Mouse (Mus musculus) heart, embryonic 15.5 days (tissue): ENCODE results near the gene Fbxo21. TPM values are rescaled to one million over a fixed set of nuclear protein-coding genes. Genes with fewer than 3 reads are reported as not detected.

ENCODE experiments used
- ATAC-seq: fragments of 200-750 bp; cut with Nextera tagmentation; replicated peaks from 2 replicates; pipeline ENCODE4 v1.8.0; 2017; ENCODE audit warnings: low read depth, moderate TSS enrichment; ENCODE audit not compliant: insufficient number of reproducible peaks, insufficient read depth, low FRiP score
- H3K27ac ChIP-seq: fragments of 300-500 bp; sonication (generic); 2 replicates; pipeline ENCODE4 v1.5.1; 2015; ENCODE audit warnings: mild to moderate bottlenecking, inconsistent platforms
- H3K27me3 ChIP-seq: fragments of 300-500 bp; sonication (generic); 2 replicates; pipeline ENCODE4 v1.6.1; 2015; ENCODE audit warnings: inconsistent platforms
- H3K36me3 ChIP-seq: fragments of 300-500 bp; sonication (generic); 2 replicates; pipeline ENCODE4 v1.6.1; 2015; ENCODE audit warnings: mild to moderate bottlenecking, inconsistent platforms
- H3K4me1 ChIP-seq: fragments of 300-500 bp; sonication (generic); replicated peaks from 2 replicates; pipeline ENCODE4 v1.6.1; 2015; ENCODE audit warnings: inconsistent platforms
- H3K4me2 ChIP-seq: fragments of 300-500 bp; sonication (generic); 2 replicates; pipeline ENCODE4 v1.6.1; 2015; ENCODE audit warnings: inconsistent platforms, mild to moderate bottlenecking, moderate library complexity
- H3K4me3 ChIP-seq: fragments of 300-500 bp; sonication (generic); 2 replicates; pipeline ENCODE4 v1.5.1; 2015; ENCODE audit warnings: mild to moderate bottlenecking, inconsistent platforms
- H3K9ac ChIP-seq: fragments of 300-500 bp; sonication (generic); 2 replicates; pipeline ENCODE4 v1.6.1; 2015; ENCODE audit warnings: mild to moderate bottlenecking, inconsistent platforms
- H3K9me3 ChIP-seq: fragments of 300-500 bp; sonication (generic); replicated peaks from 2 replicates; pipeline ENCODE4 v1.6.1; 2016; ENCODE audit warnings: inconsistent platforms
- WGBS: fragments of 180-500 bp; shearing (Covaris S2); methylation state at CpG from one replicate; pipeline ENCODE4 v1.1.7; 2015; ENCODE audit warnings: mixed read lengths; 5-methylcytosine and 5-hydroxymethylcytosine counted together
- polyA plus RNA-seq: library from polyadenylated mRNA; unstranded; fragments of >200 nt; fragmentation: Nextera tagmentation; extraction: Ambion mirVana; gene quantifications from 2 replicates; pipeline ENCODE4 v1.2.1, GENCODE M21; 2015

The Fbxo21 gene
- polyA plus RNA-seq, 1 experiment from 2014 or later = 44.8 TPM

DNA sequence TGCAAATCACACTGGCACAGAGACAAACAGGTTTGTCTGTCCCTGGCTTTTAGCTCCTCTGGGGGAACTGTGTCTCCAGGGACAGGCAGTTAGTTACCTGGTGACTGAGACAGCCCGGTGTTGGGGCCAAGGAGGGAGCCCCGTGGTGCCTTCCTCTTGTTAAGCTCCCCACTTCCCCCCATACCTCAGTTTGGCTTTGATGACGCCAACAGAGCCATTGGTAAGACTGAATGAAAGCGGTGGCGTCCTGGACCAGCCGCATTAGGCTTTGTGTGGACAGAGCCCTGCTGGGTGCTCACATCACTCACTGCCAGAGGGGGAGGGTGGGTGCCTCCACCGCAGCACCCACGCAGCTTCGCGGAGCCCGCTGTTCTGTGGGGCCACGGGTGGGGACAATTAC lies 49.4 kb downstream of the Fbxo21 start:
- no peak for ATAC-seq
- Histone ChIP-seq H3K27me3 (peaks cover 52% of the 10 kb centered on the region), H3K27ac (no peak overlapping the region), H3K36me3 (no peaks in the 10 kb centered on the region), H3K9me3 (no peaks in the 10 kb centered on the region), H3K4me3 (no peak overlapping the region), H3K4me1 (peaks cover 43% of the 10 kb centered on the region), H3K4me2 (peak overlapping the region; percentile 97; the same call in 1 of the 2 replicates), H3K9ac (no peak overlapping the region)
- WGBS = 13% methylated on average over 12 of the region's 12 CpGs

DNA sequence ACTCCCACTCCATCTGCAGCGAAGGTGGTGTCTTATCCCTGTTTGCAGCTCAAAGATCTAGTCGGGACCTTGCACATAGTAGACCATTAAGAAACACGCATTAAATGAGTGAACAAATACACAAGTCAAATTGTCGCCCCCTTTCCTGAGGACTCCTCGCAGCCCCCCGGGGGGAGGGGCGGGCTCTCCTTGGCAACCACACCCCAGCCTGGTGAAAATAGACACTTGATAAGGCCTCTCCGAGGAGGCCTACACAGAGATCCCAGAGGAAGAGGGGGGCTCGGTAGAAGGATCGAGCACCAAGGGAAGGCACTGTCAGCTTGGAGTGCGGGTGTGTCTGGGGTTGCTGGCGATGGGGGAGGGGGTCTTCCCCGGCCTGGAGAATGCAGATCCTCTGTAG lies 49.8 kb downstream of the Fbxo21 start:
- H3K4me1 ChIP-seq = peaks cover 46% of the 10 kb centered on the region
- no peak overlapping the region for H3K27ac ChIP-seq
- 4% methylated on average over 13 of the region's 13 CpGs for WGBS

DNA sequence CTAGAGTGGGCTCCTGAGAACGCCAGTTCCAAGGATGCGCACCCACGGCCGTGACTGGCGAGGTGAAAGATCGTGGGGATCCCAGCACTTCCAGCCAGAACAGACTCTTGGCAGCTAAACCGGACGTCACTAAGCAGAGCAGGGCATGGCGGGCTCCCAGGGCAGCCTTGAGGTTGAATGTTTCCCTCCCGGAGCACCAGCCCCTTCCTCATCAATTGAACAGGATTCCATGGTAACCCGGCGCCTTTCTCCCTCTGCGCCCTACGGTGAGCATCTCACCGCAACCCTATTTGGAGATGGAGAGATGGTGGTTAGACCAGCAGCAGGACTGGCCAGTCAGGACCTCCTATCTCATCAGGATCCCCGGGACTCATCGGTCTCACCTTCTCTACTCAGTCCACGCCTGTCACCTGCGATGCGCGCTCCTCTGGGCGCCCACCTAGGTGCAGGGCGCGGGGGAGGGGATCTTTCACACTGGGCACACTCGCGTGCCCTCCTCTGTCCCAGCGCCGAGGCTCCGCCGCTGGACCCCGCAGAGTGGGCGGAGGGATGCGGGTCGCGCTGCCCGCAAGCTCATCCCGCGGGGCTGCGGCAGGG lies 50.7 kb downstream of the Fbxo21 start:
- H3K9ac ChIP-seq = peak overlapping the region; percentile 48
- peaks cover 52% of the 10 kb centered on the region for H3K27me3 ChIP-seq
- peaks cover 46% of the 10 kb centered on the region for H3K4me1 ChIP-seq
- H3K4me3 ChIP-seq = peak overlapping the region; percentile 62
- H3K27ac ChIP-seq = no peak overlapping the region
- under 1% methylated on average over 39 of the region's 39 CpGs for WGBS
- H3K9me3 ChIP-seq = no peaks in the 10 kb centered on the region
- no peaks in the 10 kb centered on the region for H3K36me3 ChIP-seq
- H3K4me2 ChIP-seq = peak overlapping the region; percentile 97
- no peak for ATAC-seq

More for the DNA sequence above, 49.8 kb downstream of the Fbxo21 start:
- H3K4me2 ChIP-seq = peak overlapping the region; percentile 97
- no peak overlapping the region for H3K9ac ChIP-seq
- H3K4me3 ChIP-seq = peak overlapping the region; percentile 62; the same call in 1 of the 2 replicates
- H3K9me3 ChIP-seq = no peaks in the 10 kb centered on the region
- H3K27me3 ChIP-seq = peaks cover 52% of the 10 kb centered on the region
- no peak for ATAC-seq
- no peaks in the 10 kb centered on the region for H3K36me3 ChIP-seq

DNA sequence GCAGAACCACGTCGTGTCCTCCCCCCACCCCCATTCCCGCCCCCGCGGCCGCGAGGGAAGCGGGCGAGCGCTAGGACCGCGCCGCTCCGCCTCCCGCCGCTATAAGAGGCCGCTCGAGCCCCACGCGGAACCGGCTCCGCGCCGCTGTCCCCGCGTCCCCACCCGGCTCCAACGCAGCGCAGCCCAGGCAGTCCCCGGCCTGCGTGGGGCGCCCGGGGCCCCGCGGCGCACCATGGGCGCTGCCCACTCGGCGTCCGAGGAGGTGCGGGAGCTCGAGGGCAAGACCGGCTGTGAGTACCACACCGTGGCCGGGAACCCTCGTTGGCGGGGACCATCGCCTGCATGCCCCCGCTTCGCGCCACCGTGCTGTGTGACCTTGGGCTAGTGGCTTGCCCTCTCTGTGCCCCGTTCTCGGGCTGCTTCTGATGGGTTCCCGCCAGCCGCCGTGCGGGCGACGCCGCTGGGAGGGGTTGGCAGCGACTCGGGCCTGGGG lies 51.2 kb downstream of the Fbxo21 start, which contains the start of gene Tesc:
TSS of gene Tesc (plus strand) at position 46 of the 493 bp plus-strand sequence.
- Histone ChIP-seq H3K9ac (peak within 1 kb of the TSS; percentile 48), H3K4me1 (peaks cover 46% of the 10 kb centered on the region), H3K9me3 (no peaks in the 10 kb centered on the region), H3K36me3 (no peaks in the 10 kb centered on the region), H3K27me3 (peaks cover 52% of the 10 kb centered on the region), H3K4me2 (peak within 1 kb of the TSS; percentile 97), H3K4me3 (peak within 1 kb of the TSS; percentile 62), H3K27ac (no peak within 1 kb of the TSS)
- no peak for ATAC-seq
- WGBS = under 1% methylated on average over 61 of the region's 63 CpGs

DNA sequence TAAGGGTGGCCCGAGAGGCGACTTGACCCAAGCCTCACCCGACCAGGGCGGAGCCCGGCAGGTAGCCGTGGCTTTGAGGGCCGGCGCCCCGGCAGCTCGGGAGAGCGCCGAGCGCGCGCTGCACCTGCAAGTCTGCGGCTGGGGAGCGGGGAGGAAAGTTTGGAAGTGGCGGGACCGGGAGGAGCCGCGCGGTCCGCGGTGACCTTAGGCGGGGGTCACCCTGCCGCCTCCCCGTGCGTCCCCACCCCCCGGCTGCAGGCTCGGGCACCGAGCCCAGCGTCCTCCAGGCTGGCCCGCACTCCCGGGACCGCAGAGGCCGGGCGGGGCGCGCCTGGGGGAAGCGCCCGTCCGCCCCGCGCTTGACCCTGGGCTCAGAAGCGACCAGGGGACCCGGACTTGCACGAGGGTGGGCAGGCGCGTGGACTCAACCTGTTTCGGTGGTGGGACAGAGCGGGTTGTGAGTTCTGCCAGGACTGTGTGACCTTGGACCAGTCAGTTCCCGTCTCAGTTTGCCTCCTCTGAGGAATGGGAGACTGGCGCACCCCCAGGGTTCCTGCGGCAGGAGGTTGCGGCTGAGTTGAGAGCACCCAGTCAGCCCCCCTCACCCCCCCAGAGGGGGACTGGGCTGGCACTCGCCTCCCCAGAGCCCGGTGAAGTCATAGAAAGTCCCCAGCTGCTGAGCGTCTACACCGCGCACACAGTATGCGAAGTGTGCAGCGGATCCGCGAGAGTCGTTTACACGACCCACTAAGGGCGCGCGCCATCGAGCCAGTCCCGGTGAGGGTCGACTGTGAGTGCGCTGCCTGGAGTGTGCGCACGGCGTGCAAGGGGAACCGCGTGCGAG lies 51.9 kb downstream of the Fbxo21 start:
- Histone ChIP-seq H3K9ac (peak overlapping the region; percentile 48), H3K9me3 (no peaks in the 10 kb centered on the region), H3K4me1 (peaks cover 46% of the 10 kb centered on the region), H3K4me2 (peak overlapping the region; percentile 97), H3K27ac (no peak overlapping the region), H3K27me3 (peaks cover 52% of the 10 kb centered on the region), H3K4me3 (peak overlapping the region; percentile 62), H3K36me3 (no peaks in the 10 kb centered on the region)
- 2% methylated on average over 73 of the region's 79 CpGs for WGBS
- ATAC-seq = no peak; the same call in 1 of the 2 replicates

DNA sequence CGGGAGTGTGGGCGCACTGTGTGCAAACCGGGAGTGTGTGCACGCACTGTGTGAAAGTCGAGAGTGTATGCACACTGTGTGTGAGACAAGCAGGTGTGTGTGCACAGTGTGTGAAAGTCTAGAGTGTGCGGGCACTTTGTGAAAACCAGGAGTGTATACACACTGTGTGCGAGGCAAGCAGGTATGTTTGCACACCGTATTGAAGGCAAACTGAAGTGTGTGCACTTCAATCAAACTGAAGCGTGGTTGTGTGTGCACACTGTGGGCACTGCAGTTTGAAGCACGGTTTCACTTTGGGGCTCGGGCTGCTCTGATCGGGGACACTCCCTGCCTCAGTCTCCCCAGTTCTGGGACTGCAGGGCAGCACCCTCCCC lies 52.5 kb downstream of the Fbxo21 start:
- ATAC-seq = no peak
- no peaks in the 10 kb centered on the region for H3K9me3 ChIP-seq
- peak overlapping the region; percentile 62 for H3K4me3 ChIP-seq
- peak overlapping the region; percentile 97 for H3K4me2 ChIP-seq
- peaks cover 51% of the 10 kb centered on the region for H3K4me1 ChIP-seq
- H3K9ac ChIP-seq = 0 out of 2 replicates have a peak overlapping the region, but pooled peaks have one; percentile 32
- no peak overlapping the region for H3K27ac ChIP-seq
- WGBS = 6% methylated on average over 12 of the region's 12 CpGs
- H3K36me3 ChIP-seq = no peaks in the 10 kb centered on the region
- peaks cover 52% of the 10 kb centered on the region for H3K27me3 ChIP-seq

DNA sequence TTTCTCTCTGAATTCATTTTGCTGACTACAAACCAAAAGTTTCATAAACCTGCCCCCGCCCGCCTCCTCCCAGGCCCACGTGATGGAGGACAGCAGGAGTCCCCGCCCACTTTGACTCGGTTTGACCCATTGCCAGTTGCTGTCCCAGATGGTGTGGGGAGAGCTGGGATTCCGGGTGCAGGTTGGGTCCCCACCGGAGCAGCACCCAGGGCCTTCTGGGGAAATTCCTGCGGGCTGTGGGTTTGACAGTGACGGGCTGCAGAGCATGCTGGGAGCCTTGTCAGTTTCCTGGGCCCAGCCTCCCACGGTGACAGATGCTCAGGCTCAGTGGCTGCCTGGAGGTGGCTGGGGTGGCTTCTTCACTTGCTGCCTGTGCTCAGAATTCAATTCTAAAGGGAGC lies 52.9 kb downstream of the Fbxo21 start:
- peaks cover 52% of the 10 kb centered on the region for H3K27me3 ChIP-seq
- H3K4me2 ChIP-seq = peak overlapping the region; percentile 97
- H3K4me1 ChIP-seq = peaks cover 51% of the 10 kb centered on the region
- H3K36me3 ChIP-seq = no peaks in the 10 kb centered on the region
- peak overlapping the region; percentile 62 for H3K4me3 ChIP-seq
- WGBS = 2% methylated on average over 10 of the region's 10 CpGs
- 0 out of 2 replicates have a peak overlapping the region, but pooled peaks have one; percentile 32 for H3K9ac ChIP-seq
- H3K9me3 ChIP-seq = no peaks in the 10 kb centered on the region
- no peak overlapping the region for H3K27ac ChIP-seq
- no peak for ATAC-seq

DNA sequence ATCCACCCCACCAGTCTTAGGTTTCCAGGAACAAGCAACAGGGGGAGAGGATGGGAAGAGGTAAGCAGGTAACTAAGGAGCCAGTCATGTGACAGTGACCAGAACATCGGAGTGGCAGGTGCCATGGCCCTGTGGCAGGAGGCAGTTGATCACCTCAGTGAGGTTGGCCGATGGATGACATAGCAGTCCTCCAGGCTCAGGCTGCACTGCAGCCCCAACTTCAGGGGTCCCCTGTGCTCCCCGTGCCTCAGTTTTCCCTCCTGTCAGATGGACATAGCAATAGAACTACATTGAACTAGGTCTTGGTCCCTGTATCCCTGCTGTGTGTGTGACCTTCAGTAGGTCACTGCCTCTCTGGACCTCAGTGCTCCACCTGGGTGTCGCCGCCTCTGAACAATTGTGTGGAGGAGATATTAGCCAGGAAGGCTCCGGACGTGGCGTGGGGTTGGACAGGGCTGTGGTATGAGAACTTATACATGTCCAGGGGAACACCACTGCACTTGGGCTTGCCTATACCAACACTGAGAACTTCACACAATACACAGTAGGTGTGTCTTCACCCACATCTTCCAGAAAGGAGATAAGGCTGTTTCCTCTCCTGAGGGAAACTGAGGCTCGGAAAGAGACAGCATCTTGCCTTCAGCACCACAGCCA lies 53.6 kb downstream of the Fbxo21 start:
- Histone ChIP-seq H3K27ac (no peak overlapping the region), H3K4me3 (no peak overlapping the region; the same call in 1 of the 2 replicates), H3K4me1 (peaks cover 51% of the 10 kb centered on the region), H3K9me3 (no peaks in the 10 kb centered on the region), H3K4me2 (no peak overlapping the region), H3K27me3 (peaks cover 51% of the 10 kb centered on the region), H3K36me3 (no peaks in the 10 kb centered on the region), H3K9ac (no peak overlapping the region)
- WGBS = 85% methylated on average over 9 of the region's 9 CpGs
- no peak for ATAC-seq

DNA sequence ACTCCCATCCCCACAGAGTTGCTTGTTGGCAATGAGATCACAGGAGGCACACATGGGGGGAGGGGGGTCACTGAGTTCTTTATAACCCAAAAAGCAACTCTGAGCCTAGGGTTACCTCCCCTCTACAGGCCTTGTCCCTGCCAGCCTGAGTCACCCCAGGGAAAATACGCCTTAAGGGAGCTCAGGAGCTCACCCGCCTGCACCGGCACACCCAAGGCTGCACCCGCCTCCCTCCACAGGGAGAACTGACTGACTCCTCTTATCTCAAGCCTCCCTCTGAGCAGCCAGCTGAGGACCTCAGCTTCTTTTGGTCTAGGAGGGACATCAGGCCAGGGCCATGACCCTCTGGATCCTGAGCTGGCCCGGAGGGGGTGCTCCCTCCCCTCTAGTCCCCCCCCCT lies 54.5 kb downstream of the Fbxo21 start:
- no peaks in the 10 kb centered on the region for H3K36me3 ChIP-seq
- H3K9ac ChIP-seq = no peak overlapping the region
- H3K9me3 ChIP-seq = no peaks in the 10 kb centered on the region
- WGBS = 37% methylated on average over 5 of the region's 5 CpGs
- H3K4me1 ChIP-seq = peaks cover 48% of the 10 kb centered on the region
- peaks cover 42% of the 10 kb centered on the region for H3K27me3 ChIP-seq
- no peak overlapping the region for H3K4me3 ChIP-seq
- no peak for ATAC-seq
- no peak overlapping the region for H3K27ac ChIP-seq
- no peak overlapping the region for H3K4me2 ChIP-seq

DNA sequence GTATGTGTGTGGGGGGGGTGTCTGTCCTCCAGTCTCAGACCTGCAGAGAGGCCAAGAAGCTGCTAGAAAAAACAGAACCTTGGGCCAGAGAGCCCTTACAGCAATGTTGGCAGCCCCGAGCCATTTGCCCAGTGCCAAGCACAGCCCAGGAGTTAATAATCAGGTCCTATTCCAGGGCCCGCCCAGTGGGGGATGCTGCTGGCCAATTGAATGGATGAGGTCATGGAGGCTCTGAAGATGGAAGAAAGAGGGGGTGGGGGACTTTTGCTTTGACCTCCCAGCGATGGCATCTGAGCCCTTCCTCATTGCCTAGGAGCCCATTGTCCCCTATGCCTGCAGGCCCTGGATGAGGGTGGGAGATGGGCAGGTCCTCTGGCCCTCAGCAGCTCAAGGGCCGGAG lies 55.0 kb downstream of the Fbxo21 start:
- H3K27ac ChIP-seq = no peak overlapping the region
- H3K36me3 ChIP-seq = no peaks in the 10 kb centered on the region
- WGBS = 59% methylated on average over 4 of the region's 4 CpGs
- H3K4me2 ChIP-seq = no peak overlapping the region
- no peak for ATAC-seq
- no peaks in the 10 kb centered on the region for H3K9me3 ChIP-seq
- no peak overlapping the region for H3K9ac ChIP-seq
- H3K4me3 ChIP-seq = no peak overlapping the region
- H3K4me1 ChIP-seq = peaks cover 43% of the 10 kb centered on the region
- H3K27me3 ChIP-seq = peaks cover 38% of the 10 kb centered on the region

DNA sequence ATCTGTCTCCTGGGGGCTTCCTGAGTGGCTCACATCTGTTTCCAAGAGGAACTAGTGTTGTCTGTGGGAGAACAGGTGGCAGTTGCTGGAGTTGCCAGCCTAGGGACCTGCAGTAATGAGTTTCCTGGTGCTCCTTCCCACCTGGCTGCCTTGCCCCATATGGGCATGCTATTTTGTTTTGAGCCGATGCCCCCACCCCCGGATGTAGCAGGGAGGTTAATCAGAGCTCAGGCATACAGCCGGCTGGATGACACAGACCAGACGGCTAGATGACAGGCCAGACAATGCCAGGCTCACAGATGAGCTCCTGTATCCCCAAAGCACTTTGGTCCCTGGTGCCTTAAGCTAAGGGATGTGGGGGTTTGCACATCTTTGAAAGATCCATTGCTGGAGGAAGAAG lies 56.8 kb downstream of the Fbxo21 start:
- no peak overlapping the region for H3K4me3 ChIP-seq
- no peak overlapping the region for H3K4me2 ChIP-seq
- no peak for ATAC-seq
- peaks cover 38% of the 10 kb centered on the region for H3K4me1 ChIP-seq
- H3K27ac ChIP-seq = 0 out of 2 replicates have a peak overlapping the region, but pooled peaks have one; percentile 1
- H3K9ac ChIP-seq = no peak overlapping the region
- peaks cover 19% of the 10 kb centered on the region for H3K27me3 ChIP-seq
- no peaks in the 10 kb centered on the region for H3K9me3 ChIP-seq
- 18% methylated on average over 4 of the region's 4 CpGs for WGBS
- no peaks in the 10 kb centered on the region for H3K36me3 ChIP-seq
